Mouse (Mus musculus): ENCODE measurements around the gene Camta1. TPM values are rescaled to one million over a fixed set of nuclear protein-coding genes. Genes with fewer than 3 reads are reported as not detected.

Gene Camta1
- polyA plus RNA-seq, 1 experiment = 13.4 TPM

- Histone ChIP-seq H3K36me3 (replicated peaks; ENCODE audit: low read length) (peaks cover 54% of the 10 kb centered on the region), H3K4me3 (replicated peaks) (no peak overlapping the region), H3K4me1 (peaks cover 48% of the 10 kb centered on the region), H3K27me3 (replicated peaks) (no peaks in the 10 kb centered on the region), H3K9me3 (no peaks in the 10 kb centered on the region)
- no peak for TF ChIP-seq FLI1 (IDR thresholded peaks at IDR 0.05; ENCODE audit: low read length)
- no peak for TF ChIP-seq GATA1 (IDR thresholded peaks at IDR 0.05; ENCODE audit: borderline replicate concordance, low read length)
Observed at GRCm38 (mm10) chr4:151793694-151794093, 68.0 kb downstream of the Camta1 start.

- Histone ChIP-seq H3K9me3 (no peaks in the 10 kb centered on the region), H3K27me3 (replicated peaks) (no peaks in the 10 kb centered on the region), H3K4me3 (replicated peaks) (no peak overlapping the region), H3K36me3 (replicated peaks; ENCODE audit: low read length) (peaks cover 88% of the 10 kb centered on the region), H3K4me1 (peaks cover 30% of the 10 kb centered on the region)
- no peak for TF ChIP-seq GATA1 (IDR thresholded peaks at IDR 0.05; ENCODE audit: borderline replicate concordance, low read length)
- TF ChIP-seq FLI1 (IDR thresholded peaks at IDR 0.05; ENCODE audit: low read length) = no peak
Observed at GRCm38 (mm10) chr4:151786946-151787705, 74.5 kb downstream of the Camta1 start.

DNA sequence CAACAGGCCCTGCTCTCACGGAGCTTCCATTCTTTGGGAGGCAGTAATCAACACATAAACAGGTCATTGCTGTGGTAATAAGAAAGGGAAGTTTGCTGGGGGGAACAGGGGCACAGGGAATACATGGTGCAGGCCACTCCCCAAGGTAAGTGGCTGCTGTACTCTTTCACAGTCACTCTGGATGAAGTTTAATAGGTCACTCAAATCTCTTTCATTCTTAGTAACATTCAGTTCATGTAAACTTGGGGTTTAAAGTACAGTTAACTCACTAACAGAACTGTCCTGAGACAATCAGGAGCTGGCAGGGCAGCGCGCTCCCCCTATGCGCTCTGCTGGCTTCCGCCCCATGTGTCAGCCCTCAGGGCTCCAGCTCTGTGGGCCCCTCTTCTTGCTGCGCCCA is 81.2 kb downstream of the Camta1 start:
- Histone ChIP-seq H3K4me3 (replicated peaks) (no peak overlapping the region), H3K4me1 (peaks cover 40% of the 10 kb centered on the region), H3K27me3 (replicated peaks) (no peaks in the 10 kb centered on the region), H3K36me3 (replicated peaks; ENCODE audit: low read length) (peaks cover 78% of the 10 kb centered on the region), H3K9me3 (no peaks in the 10 kb centered on the region)
- TF ChIP-seq GATA1 (IDR thresholded peaks at IDR 0.05; ENCODE audit: borderline replicate concordance, low read length) (no peak), FLI1 (IDR thresholded peaks at IDR 0.05; ENCODE audit: low read length) (no peak)

GRCm38 (mm10) chr4:151779962-151780459 is 81.7 kb downstream of the Camta1 start:
- Histone ChIP-seq H3K4me1 (peaks cover 38% of the 10 kb centered on the region), H3K4me3 (replicated peaks) (no peak overlapping the region), H3K36me3 (replicated peaks; ENCODE audit: low read length) (peaks cover 74% of the 10 kb centered on the region), H3K9me3 (no peaks in the 10 kb centered on the region), H3K27me3 (replicated peaks) (no peaks in the 10 kb centered on the region)
- TF ChIP-seq GATA1 (IDR thresholded peaks at IDR 0.05; ENCODE audit: borderline replicate concordance, low read length) = no peak
- no peak for TF ChIP-seq FLI1 (IDR thresholded peaks at IDR 0.05; ENCODE audit: low read length)

GRCm38 (mm10) chr4:151778511-151778910 is 83.2 kb downstream of the Camta1 start:
- peaks cover 66% of the 10 kb centered on the region for H3K36me3 ChIP-seq (replicated peaks; ENCODE audit: low read length)
- TF ChIP-seq GATA1 (IDR thresholded peaks at IDR 0.05; ENCODE audit: borderline replicate concordance, low read length) = no peak
- no peak for TF ChIP-seq FLI1 (IDR thresholded peaks at IDR 0.05; ENCODE audit: low read length)

GRCm38 (mm10) chr4:151777451-151777850 is 84.2 kb downstream of the Camta1 start:
- no peak for TF ChIP-seq FLI1 (IDR thresholded peaks at IDR 0.05; ENCODE audit: low read length)
- no peak for TF ChIP-seq GATA1 (IDR thresholded peaks at IDR 0.05; ENCODE audit: borderline replicate concordance, low read length)
- H3K36me3 ChIP-seq (replicated peaks; ENCODE audit: low read length) = peaks cover 62% of the 10 kb centered on the region

More at GRCm38 (mm10) chr4:151778511-151778910, 83.2 kb downstream of the Camta1 start:
- peaks cover 39% of the 10 kb centered on the region for H3K4me1 ChIP-seq
- H3K27me3 ChIP-seq (replicated peaks) = no peaks in the 10 kb centered on the region
- no peak overlapping the region for H3K4me3 ChIP-seq (replicated peaks)
- H3K9me3 ChIP-seq = no peaks in the 10 kb centered on the region

GRCm38 (mm10) chr4:151775441-151775840 is 86.2 kb downstream of the Camta1 start:
- no peaks in the 10 kb centered on the region for H3K9me3 ChIP-seq
- peaks cover 25% of the 10 kb centered on the region for H3K4me1 ChIP-seq
- no peaks in the 10 kb centered on the region for H3K27me3 ChIP-seq (replicated peaks)
- TF ChIP-seq FLI1 (IDR thresholded peaks at IDR 0.05; ENCODE audit: low read length) (no peak), GATA1 (IDR thresholded peaks at IDR 0.05; ENCODE audit: borderline replicate concordance, low read length) (no peak)
- H3K4me3 ChIP-seq (replicated peaks) = no peak overlapping the region
- peaks cover 51% of the 10 kb centered on the region for H3K36me3 ChIP-seq (replicated peaks; ENCODE audit: low read length)

More at GRCm38 (mm10) chr4:151777451-151777850, 84.2 kb downstream of the Camta1 start:
- H3K27me3 ChIP-seq (replicated peaks) = no peaks in the 10 kb centered on the region
- no peaks in the 10 kb centered on the region for H3K9me3 ChIP-seq
- no peak overlapping the region for H3K4me3 ChIP-seq (replicated peaks)
- H3K4me1 ChIP-seq = peaks cover 36% of the 10 kb centered on the region

DNA sequence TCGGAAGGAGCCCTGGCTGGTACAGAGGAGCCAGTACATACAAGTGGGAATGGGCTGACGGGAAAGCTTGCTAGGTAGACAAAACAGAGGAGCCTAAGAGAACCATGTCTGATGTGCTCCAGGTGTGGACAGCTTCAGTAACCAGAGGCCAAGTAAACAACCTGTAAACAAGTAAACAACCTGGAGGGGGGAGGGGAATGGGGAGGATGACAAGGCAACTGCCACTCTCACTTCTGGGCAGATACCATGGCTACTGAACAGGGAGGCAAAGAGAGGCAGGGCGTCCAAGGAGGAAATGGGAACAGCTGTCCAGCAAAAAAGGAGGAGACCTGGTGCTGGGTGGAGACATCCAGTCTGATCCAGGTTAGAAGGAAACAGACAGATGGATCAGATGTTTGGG is 88.0 kb downstream of the Camta1 start:
- H3K9me3 ChIP-seq = no peaks in the 10 kb centered on the region
- TF ChIP-seq FLI1 (IDR thresholded peaks at IDR 0.05; ENCODE audit: low read length) (no peak), GATA1 (IDR thresholded peaks at IDR 0.05; ENCODE audit: borderline replicate concordance, low read length) (no peak)
- H3K4me1 ChIP-seq = peaks cover 19% of the 10 kb centered on the region
- H3K27me3 ChIP-seq (replicated peaks) = no peaks in the 10 kb centered on the region
- H3K4me3 ChIP-seq (replicated peaks) = no peak overlapping the region
- peaks cover 50% of the 10 kb centered on the region for H3K36me3 ChIP-seq (replicated peaks; ENCODE audit: low read length)

DNA sequence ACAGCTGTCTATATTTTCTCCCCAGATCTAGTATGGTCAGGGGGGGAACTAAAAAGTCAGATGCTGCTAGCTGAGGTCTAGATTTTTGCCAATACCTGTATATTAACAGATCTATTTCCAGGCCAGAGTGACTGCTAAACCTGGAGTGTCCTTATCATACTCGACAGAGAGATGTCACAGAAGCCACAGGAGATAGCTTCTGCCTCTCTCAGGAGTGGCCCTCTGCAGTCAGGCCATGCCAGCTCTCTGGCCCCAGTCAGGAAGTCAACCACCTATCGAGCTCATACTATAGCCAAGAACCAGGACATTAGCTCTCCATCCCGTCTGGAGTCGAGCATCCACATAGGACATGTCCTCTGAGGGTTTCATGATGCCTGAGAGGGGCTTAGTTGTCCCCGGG is 88.7 kb downstream of the Camta1 start:
- no peak overlapping the region for H3K4me3 ChIP-seq (replicated peaks)
- no peaks in the 10 kb centered on the region for H3K9me3 ChIP-seq
- peaks cover 19% of the 10 kb centered on the region for H3K4me1 ChIP-seq
- peaks cover 50% of the 10 kb centered on the region for H3K36me3 ChIP-seq (replicated peaks; ENCODE audit: low read length)
- no peaks in the 10 kb centered on the region for H3K27me3 ChIP-seq (replicated peaks)
- TF ChIP-seq FLI1 (IDR thresholded peaks at IDR 0.05; ENCODE audit: low read length) (no peak), GATA1 (IDR thresholded peaks at IDR 0.05; ENCODE audit: borderline replicate concordance, low read length) (no peak)

GRCm38 (mm10) chr4:151770697-151771096 is 91.0 kb downstream of the Camta1 start:
- H3K27me3 ChIP-seq (replicated peaks) = no peaks in the 10 kb centered on the region
- peaks cover 19% of the 10 kb centered on the region for H3K4me1 ChIP-seq
- no peaks in the 10 kb centered on the region for H3K9me3 ChIP-seq
- H3K4me3 ChIP-seq (replicated peaks) = no peak overlapping the region
- TF ChIP-seq FLI1 (IDR thresholded peaks at IDR 0.05; ENCODE audit: low read length) (no peak), GATA1 (IDR thresholded peaks at IDR 0.05; ENCODE audit: borderline replicate concordance, low read length) (no peak)
- H3K36me3 ChIP-seq (replicated peaks; ENCODE audit: low read length) = peaks cover 38% of the 10 kb centered on the region
